Mouse (Mus musculus): Measurements from ENCODE around the gene Gja3.
"Not testable (repeated sequence)": the region's sequence is repeated elsewhere in the genome, so short reads cannot be mapped to it uniquely, and the experiment has no call there.

The Gja3 gene

DNA sequence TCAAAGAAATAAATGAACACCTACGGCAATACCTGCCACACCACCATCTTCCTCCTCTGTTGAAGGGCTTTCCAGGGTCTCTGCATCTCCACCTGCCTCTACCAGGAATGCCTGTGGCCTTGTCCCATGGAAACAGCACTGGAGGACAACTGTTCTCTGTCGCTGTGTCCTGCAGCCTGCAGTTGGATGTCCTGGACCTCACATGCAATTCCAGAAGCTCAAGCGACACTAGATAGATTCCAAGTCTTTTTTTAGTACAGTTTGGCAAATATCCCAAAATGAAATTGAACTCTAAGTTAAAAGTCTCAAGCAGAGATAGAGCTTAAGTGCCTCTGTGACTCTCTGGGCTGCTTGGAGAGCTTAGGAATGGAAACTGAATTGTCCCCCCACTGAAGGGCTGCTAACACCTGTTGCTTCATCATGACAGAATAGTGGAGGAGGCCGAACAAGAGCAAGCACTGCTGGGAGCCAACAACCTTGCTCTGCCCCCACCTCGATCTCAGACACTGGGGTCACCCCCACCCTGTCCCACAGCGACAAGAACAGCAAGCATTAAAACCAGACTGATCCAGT, 22.9 kb downstream of the Gja3 start:
- no peak for DNase-seq (ENCODE audit: extremely low spot score, low spot score)

DNA sequence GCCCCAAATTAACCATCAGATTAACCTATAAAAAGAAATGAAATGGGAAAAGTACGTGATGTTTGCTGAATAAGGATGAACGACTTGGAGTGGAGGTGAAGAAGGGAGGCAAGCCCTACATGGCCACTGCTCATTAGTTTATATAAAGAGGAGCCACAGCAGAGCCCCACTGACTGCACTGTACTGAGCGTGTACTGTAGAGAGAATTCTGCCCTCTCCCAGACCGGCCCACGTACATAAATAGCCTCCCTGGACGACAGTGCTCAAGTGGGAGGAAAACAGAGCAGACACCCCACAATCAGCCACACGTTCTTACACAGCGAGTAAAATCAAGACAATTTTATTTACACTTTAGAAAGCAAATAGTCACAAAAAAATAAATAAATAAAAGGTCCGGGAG, 23.8 kb downstream of the Gja3 start:
- DNase-seq (ENCODE audit: extremely low spot score, low spot score): no peak

DNA sequence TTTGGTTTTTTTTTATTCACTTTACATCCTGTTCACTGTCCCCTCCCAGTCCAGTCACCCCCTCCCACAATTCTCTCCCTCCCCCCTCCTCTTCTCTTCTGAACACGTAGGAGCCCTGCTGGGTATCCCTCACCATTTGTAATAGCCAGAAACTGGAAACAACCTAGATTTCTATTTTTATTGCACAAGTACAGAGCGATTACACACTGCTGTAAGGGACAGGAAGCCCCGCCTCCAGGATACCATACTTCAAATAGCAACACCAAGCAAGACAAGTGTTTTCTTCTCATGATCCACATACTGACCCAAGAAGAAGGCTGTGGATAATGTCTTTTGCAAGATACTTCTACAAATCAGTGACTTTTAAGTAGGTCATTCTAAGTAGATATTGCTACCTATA, 25.1 kb downstream of the Gja3 start:
- DNase-seq (ENCODE audit: extremely low spot score, low spot score): no peak

DNA sequence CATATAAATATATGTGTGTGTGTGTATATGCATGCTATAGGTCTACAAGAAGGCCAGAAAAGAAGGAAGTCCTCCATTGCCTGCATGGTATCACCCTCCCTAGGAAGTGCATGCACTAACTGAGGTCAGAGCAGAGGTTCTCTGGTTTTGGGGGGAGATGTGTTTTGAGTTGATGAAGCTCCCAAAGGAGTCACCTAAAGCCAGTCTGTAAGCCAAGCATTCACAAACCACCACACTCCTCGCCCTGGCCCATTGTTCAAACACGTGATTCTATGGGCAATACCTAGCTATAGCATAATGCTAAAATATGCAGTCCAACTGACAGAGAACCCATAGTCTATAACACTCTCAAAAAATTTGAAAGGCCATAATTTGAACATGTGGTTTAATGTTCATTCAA, 39.5 kb downstream of the Gja3 start:
- DNase-seq (ENCODE audit: extremely low spot score, low spot score): no peak

DNA sequence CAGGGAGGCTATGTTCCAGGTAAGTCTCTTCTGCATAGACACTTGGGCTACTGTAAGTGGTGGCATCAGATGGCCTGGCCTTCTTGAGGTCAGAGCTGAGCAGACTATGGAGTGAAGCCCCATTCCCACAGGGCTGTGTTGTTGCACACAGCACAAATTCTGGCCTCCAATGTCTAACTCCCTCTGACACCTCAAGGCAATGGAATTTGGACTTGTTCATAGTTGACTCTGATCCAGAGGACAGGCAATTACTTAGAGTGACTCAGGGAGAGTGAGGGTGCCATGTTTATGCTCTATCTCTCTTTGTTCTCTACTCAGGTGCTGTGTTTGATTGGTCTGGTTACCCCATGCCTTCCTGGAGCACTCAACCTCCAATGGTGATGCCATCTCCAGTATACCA, 41.1 kb downstream of the Gja3 start:
- not testable (repeated sequence) for DNase-seq (ENCODE audit: extremely low spot score, low spot score)

DNA sequence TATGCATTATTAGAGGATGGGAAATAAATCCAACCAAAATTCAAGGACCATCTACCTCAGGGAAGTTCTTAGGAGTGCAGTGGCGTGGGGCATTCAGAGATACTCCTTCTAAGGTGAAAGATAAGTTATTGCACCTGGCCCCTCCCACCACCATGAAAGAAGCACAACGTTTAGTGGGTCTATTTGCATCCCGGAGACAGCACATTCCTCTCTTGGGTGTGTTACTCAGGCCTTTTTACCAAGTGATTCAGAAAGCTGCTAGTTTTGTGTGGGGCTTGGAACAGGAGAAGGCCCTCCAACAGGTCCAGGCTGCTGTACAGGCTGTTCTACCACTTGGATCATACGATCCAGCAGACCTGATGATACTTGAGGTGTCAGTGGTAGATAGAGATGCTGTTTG, 69.3 kb downstream of the Gja3 start:
- no peak for DNase-seq (ENCODE audit: extremely low spot score, low spot score)

Measured in neural tube, embryonic 10.5 days (tissue).